Comparison of ENCODE assay signal across 8 mouse cellular contexts in the genomic region with DNA sequence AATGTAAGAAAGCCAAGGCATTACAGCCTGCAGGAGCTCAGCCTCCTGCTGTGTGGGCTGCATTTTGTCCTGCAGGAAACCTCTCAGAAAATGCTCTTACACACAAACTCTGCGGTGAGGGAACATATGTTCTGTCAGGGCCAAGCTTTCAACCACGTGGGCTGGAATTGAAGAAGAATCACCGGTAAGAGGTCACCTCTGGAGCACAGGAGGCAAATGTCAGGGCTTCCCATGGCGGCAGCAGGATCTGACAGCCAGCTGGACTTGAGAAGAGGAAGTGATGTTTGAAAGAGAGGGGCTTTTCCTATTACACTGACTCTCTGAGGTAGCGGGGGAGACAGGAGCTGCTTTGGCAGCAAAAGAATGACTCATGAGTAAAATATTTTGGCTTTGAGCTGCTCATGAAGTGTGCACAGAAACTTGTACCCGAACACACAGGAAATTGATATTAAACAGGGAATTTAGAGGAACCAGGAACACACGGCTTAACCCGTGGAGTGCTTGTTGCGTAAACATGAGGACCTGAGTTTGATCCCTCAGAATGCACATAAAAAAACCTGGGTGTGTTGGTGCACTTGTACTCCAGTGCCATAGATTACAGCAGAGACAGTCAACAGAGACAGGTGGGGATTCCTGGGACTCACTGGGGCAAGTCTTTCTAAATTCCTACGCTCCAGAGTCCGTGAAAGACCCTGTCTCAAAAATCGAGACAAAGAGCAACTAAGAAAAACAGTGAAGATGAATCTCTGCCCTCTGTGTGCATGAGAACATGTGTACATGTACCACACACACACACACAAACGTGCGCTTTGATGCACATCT.
DNase-seq lines count a peak whose midpoint lies in the region; ATAC-seq and TF ChIP-seq lines count a peak whose summit lies in the region.

No protein-coding gene starts in this region.

- H3K4me3 ChIP-seq in layer of hippocampus, adult 2 months, result no peak overlapping the region

- no peak overlapping the region for H3K27ac ChIP-seq in layer of hippocampus, adult 2 months

- no peak for TF ChIP-seq CTCF in layer of hippocampus, adult 2 months (conservative IDR thresholded peaks at IDR 0.05)

- ATAC-seq in inflammation-experienced regulatory T-cells, adult 6 months, result no peak

- intact Hi-C loops in left cerebral cortex, postnatal 36 days (cut with DNase I), result loop anchor here (10.0 kb wide), 1 partner anchor 256 kb away; no protein-coding TSS in a partner anchor

- DNase-seq in 416B (ENCODE audit: low read depth) (peak; percentile 6), NIH3T3 (ENCODE audit: low read depth) (peak; percentile 19)
- peak; percentile 9 to 15 for DNase-seq in heart, adult 18-20 months
- peak; percentile 41 to 47 for DNase-seq in left cerebral cortex, postnatal 36 days (ENCODE audit: low spot score in 2 of 2)
- DNase-seq in yolk sac, embryonic 10.5 days (ENCODE audit: low spot score), result peak; percentile 9
- DNase-seq in urinary bladder, postnatal 10 days (ENCODE audit: low spot score), result no peak
- DNase-seq in layer of hippocampus, adult 2 months (ENCODE audit: low spot score in 2 of 2), result no peak

Comparison
In these comparisons a context has a peak if more than half of its experiments do, and no peak if none do; other contexts are left out.
1. DNase-seq: peak in 416B (single experiment), NIH3T3 (single experiment), heart, adult 18-20 months (2 of 2), left cerebral cortex, postnatal 36 days (2 of 2) and yolk sac, embryonic 10.5 days (single experiment); none in urinary bladder, postnatal 10 days (single experiment) and layer of hippocampus, adult 2 months (0 of 2).